ENCODE assay signal across 22 mouse cellular contexts in the genomic region with DNA sequence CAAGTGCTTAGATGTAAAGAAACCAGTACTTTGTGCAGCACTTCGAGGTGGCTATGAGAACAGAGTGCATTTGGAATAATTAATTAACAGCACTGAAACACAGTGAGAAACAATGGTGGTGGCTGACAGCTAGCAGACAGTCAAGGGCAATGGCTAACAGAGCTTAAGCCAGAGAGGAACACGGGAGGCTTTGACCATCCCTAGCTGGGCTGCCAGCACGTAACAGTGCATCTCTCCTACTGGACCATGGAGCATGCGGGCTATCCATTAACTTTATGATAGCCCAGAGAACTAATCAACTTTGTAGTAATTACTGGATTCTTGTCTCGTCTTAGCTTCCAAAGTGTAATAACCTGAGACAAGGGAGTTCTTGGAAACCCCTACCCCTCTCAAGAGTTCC. TPM values are rescaled to one million over a fixed set of nuclear protein-coding genes. Genes with fewer than 3 reads are reported as not detected.
DNase-seq lines count a peak whose midpoint lies in the region; ATAC-seq and TF ChIP-seq lines count a peak whose summit lies in the region.
"Had no signal": no experiment of that assay in that cellular context is flagged by ENCODE, and none has a peak within 500 bp of the region (broad histone marks: within the 10 kb centered on the region; RNA-seq: fewer than 3 reads in every experiment).

No protein-coding gene starts in this region.

- H3K4me3 ChIP-seq in kidney, adult 2 months (ENCODE audit: insufficient read depth, low read depth, low read length): no peak overlapping the region
- H3K4me3 ChIP-seq in kidney, embryonic 16.5 days (ENCODE audit: low read length): no peak overlapping the region
- H3K4me3 ChIP-seq: embryonic facial prominence, embryonic 12.5 days; forebrain, embryonic 15.5 days; heart, embryonic 10.5 days; hindbrain, embryonic 12.5 days had no signal

- H3K9ac ChIP-seq in kidney, embryonic 16.5 days (replicated peaks; ENCODE audit: low read length): no peak overlapping the region
- H3K9ac ChIP-seq: embryonic facial prominence, embryonic 12.5 days; forebrain, embryonic 15.5 days; hindbrain, embryonic 12.5 days had no signal

- peak; percentile 90 for ATAC-seq in kidney, embryonic 16.5 days (ENCODE audit: low FRiP score, low TSS enrichment)
- ATAC-seq: forebrain, embryonic 15.5 days; hindbrain, embryonic 16.5 days; Patski had no signal

- H3K4me1 ChIP-seq in kidney, adult 2 months (ENCODE audit: control insufficient read depth, insufficient read depth, low read length): no peaks in the 10 kb centered on the region
- no peaks in the 10 kb centered on the region for H3K4me1 ChIP-seq in kidney, embryonic 16.5 days (ENCODE audit: insufficient read depth, low read length)
- H3K4me1 ChIP-seq: embryonic facial prominence, embryonic 12.5 days; forebrain, embryonic 15.5 days; heart, embryonic 10.5 days; hindbrain, embryonic 12.5 days had no signal

- peaks cover 7% of the 10 kb centered on the region for H3K36me3 ChIP-seq in kidney, adult 2 months (ENCODE audit: control insufficient read depth, insufficient read depth, low read length)
- peaks cover 42% of the 10 kb centered on the region; the same call in 1 of the 2 replicates for H3K36me3 ChIP-seq in kidney, embryonic 16.5 days (ENCODE audit: insufficient read depth, low read length)

- H3K9me3 ChIP-seq in kidney, embryonic 16.5 days (ENCODE audit: low read length): no peaks in the 10 kb centered on the region
- H3K9me3 ChIP-seq: embryonic facial prominence, embryonic 12.5 days; forebrain, embryonic 15.5 days; heart, embryonic 10.5 days; hindbrain, embryonic 12.5 days had no signal

- H3K4me2 ChIP-seq in kidney, embryonic 16.5 days (replicated peaks; ENCODE audit: low read depth, low read length): no peak overlapping the region
- H3K4me2 ChIP-seq: embryonic facial prominence, embryonic 12.5 days; forebrain, embryonic 15.5 days; hindbrain, embryonic 12.5 days had no signal

- no peak for TF ChIP-seq POLR2A in kidney, adult 2 months (IDR thresholded peaks at IDR 0.05; ENCODE audit: low read depth, low read length)

- DNase-seq in kidney, adult 2 months: peak; percentile 55
- DNase-seq in kidney, adult 18-20 months: no peak
- peak; percentile 25 to 64 for DNase-seq in kidney, postnatal 25 days
- DNase-seq in cerebellum, adult 8-10 months: no peak
- no peak for DNase-seq in left cerebral cortex, adult 11 months (ENCODE audit: low spot score)
- no peak for DNase-seq in frontal cortex, postnatal 14 days (ENCODE audit: low spot score in 2 of 2)
- DNase-seq: adrenal gland, adult 2 months; adrenal gland, postnatal 36 days; cerebellum, adult 11 months; cerebellum, adult 9-10 months; cerebellum, postnatal 25 days; gastrocnemius, postnatal 25 days; heart, postnatal 10 days; heart, postnatal 4 days had no signal

- no peak for TF ChIP-seq CTCF in kidney, adult 2 months (conservative IDR thresholded peaks at IDR 0.05; ENCODE audit: insufficient read depth, insufficient read length, low read depth, low read length)

- 57% methylated on average over 5 of the region's 5 CpGs for WGBS in kidney, adult 2 months
- 82% methylated on average over 5 of the region's 5 CpGs for WGBS in kidney, embryonic 16.5 days

- no peaks in the 10 kb centered on the region for H3K27me3 ChIP-seq in kidney, adult 2 months (replicated peaks; ENCODE audit: control insufficient read depth, insufficient read depth, low read length)
- H3K27me3 ChIP-seq in kidney, embryonic 16.5 days (ENCODE audit: insufficient read depth, low read length): no peaks in the 10 kb centered on the region
- H3K27me3 ChIP-seq: CH12.LX; embryonic facial prominence, embryonic 12.5 days; forebrain, embryonic 15.5 days; hindbrain, embryonic 12.5 days; Patski had no signal

- H3K27ac ChIP-seq in kidney, adult 2 months (ENCODE audit: insufficient read depth, low read depth, low read length): no peak overlapping the region
- H3K27ac ChIP-seq in kidney, embryonic 16.5 days (ENCODE audit: low read length): no peak overlapping the region
- H3K27ac ChIP-seq: embryonic facial prominence, embryonic 12.5 days; forebrain, embryonic 15.5 days; heart, embryonic 10.5 days; hindbrain, embryonic 12.5 days had no signal

RNA-seq across cellular contexts. Expression of a gene that starts 12.7 kb away (rescaled TPM):
- polyA plus RNA-seq in kidney, adult 2 months (2012; rRNA removed): 4.1 and 5.5 TPM in 2 replicates
- polyA plus RNA-seq in kidney, embryonic 16.5 days (2015; fragmentation: Nextera tagmentation; extraction: Ambion mirVana): 14.0 and 14.9 TPM in 2 replicates

RNA-seq across cellular contexts. Expression of a gene that starts 12.9 kb away (rescaled TPM):
- polyA plus RNA-seq in kidney, adult 2 months (2012; rRNA removed): 1.8 and 2.6 TPM in 2 replicates
- polyA plus RNA-seq in kidney, embryonic 16.5 days (2015; fragmentation: Nextera tagmentation; extraction: Ambion mirVana): 16.8 and 17.5 TPM in 2 replicates

Comparison
In these comparisons a context has a peak if more than half of its experiments do, and no peak if none do; other contexts are left out.
1. DNase-seq: peak in kidney, adult 2 months (single experiment) and kidney, postnatal 25 days (2 of 2); none in kidney, adult 18-20 months (single experiment), cerebellum, adult 8-10 months (single experiment), left cerebral cortex, adult 11 months (single experiment) and frontal cortex, postnatal 14 days (0 of 2).